Mouse (Mus musculus): Measurements from ENCODE around the gene Tmem248. TPM values are rescaled to one million over a fixed set of nuclear protein-coding genes. Genes with fewer than 3 reads are reported as not detected.

Gene Tmem248
- polyA plus RNA-seq (2014; fragmentation: Nextera tagmentation; extraction: Ambion mirVana) = 31.0 and 32.8 TPM in 2 replicates

- 88% methylated on average over 7 of the region's 7 CpGs for WGBS
- Histone ChIP-seq H3K9me3 (ENCODE audit: control insufficient read depth, low read length) (no peaks in the 10 kb centered on the region), H3K9ac (replicated peaks; ENCODE audit: low read depth, low read length) (no peak within 1 kb of the TSS), H3K4me3 (ENCODE audit: low read depth, low read length) (no peak within 1 kb of the TSS), H3K4me1 (ENCODE audit: control insufficient read depth, insufficient read depth, low read length) (peaks cover 7% of the 10 kb centered on the region; the same call in 1 of the 2 replicates), H3K36me3 (ENCODE audit: control insufficient read depth, insufficient read depth, low read length) (peaks cover 14% of the 10 kb centered on the region), H3K27ac (ENCODE audit: low read depth, low read length) (no peak within 1 kb of the TSS), H3K4me2 (ENCODE audit: low read depth, low read length) (no peak within 1 kb of the TSS), H3K27me3 (ENCODE audit: control insufficient read depth, insufficient read depth, low read length) (no peaks in the 10 kb centered on the region)
- ATAC-seq (ENCODE audit: low read depth) = no peak
Measured at GRCm38 (mm10) chr5:130216781-130217180, at the start of gene Tmem248. Gene Tmem248 (plus strand): TSS chr5:130217081.

- H3K36me3 ChIP-seq (ENCODE audit: control insufficient read depth, insufficient read depth, low read length) = no peaks in the 10 kb centered on the region
- H3K27me3 ChIP-seq (ENCODE audit: control insufficient read depth, insufficient read depth, low read length) = no peaks in the 10 kb centered on the region
- no peak overlapping the region for H3K4me3 ChIP-seq (ENCODE audit: low read depth, low read length)
- no peaks in the 10 kb centered on the region for H3K9me3 ChIP-seq (ENCODE audit: control insufficient read depth, low read length)
- no peak overlapping the region for H3K27ac ChIP-seq (ENCODE audit: low read depth, low read length)
- no peak overlapping the region for H3K9ac ChIP-seq (replicated peaks; ENCODE audit: low read depth, low read length)
- no peak overlapping the region for H3K4me2 ChIP-seq (ENCODE audit: low read depth, low read length)
- ATAC-seq (ENCODE audit: low read depth) = no peak
- WGBS = 83% methylated on average over 6 of the region's 6 CpGs
- H3K4me1 ChIP-seq (ENCODE audit: control insufficient read depth, insufficient read depth, low read length) = peaks cover 21% of the 10 kb centered on the region
Measured at GRCm38 (mm10) chr5:130169109-130169508, 47.8 kb upstream of the Tmem248 start.

GRCm38 (mm10) chr5:130170666-130171422 is 46.0 kb upstream of the Tmem248 start:
- peak; percentile 10; the same call in 1 of the 2 replicates for ATAC-seq (ENCODE audit: low read depth)
- peak overlapping the region; percentile 84 for H3K9ac ChIP-seq (replicated peaks; ENCODE audit: low read depth, low read length)
- no peaks in the 10 kb centered on the region for H3K9me3 ChIP-seq (ENCODE audit: control insufficient read depth, low read length)
- WGBS = 11% methylated on average over 6 of the region's 6 CpGs
- no peaks in the 10 kb centered on the region for H3K27me3 ChIP-seq (ENCODE audit: control insufficient read depth, insufficient read depth, low read length)
- H3K4me2 ChIP-seq (ENCODE audit: low read depth, low read length) = peak overlapping the region; percentile 85
- no peaks in the 10 kb centered on the region for H3K36me3 ChIP-seq (ENCODE audit: control insufficient read depth, insufficient read depth, low read length)
- peak overlapping the region; percentile 73 for H3K4me3 ChIP-seq (ENCODE audit: low read depth, low read length)
- H3K27ac ChIP-seq (ENCODE audit: low read depth, low read length) = peak overlapping the region; percentile 79
- H3K4me1 ChIP-seq (ENCODE audit: control insufficient read depth, insufficient read depth, low read length) = peaks cover 21% of the 10 kb centered on the region

- Histone ChIP-seq H3K27me3 (ENCODE audit: control insufficient read depth, insufficient read depth, low read length) (no peaks in the 10 kb centered on the region), H3K27ac (ENCODE audit: low read depth, low read length) (peak within 1 kb of the TSS; percentile 79), H3K9ac (replicated peaks; ENCODE audit: low read depth, low read length) (peak within 1 kb of the TSS; percentile 84), H3K36me3 (ENCODE audit: control insufficient read depth, insufficient read depth, low read length) (no peaks in the 10 kb centered on the region), H3K4me1 (ENCODE audit: control insufficient read depth, insufficient read depth, low read length) (peaks cover 21% of the 10 kb centered on the region), H3K4me2 (ENCODE audit: low read depth, low read length) (peak within 1 kb of the TSS; percentile 85), H3K9me3 (ENCODE audit: control insufficient read depth, low read length) (no peaks in the 10 kb centered on the region), H3K4me3 (ENCODE audit: low read depth, low read length) (peak within 1 kb of the TSS; percentile 73)
- ATAC-seq (ENCODE audit: low read depth) = peak; percentile 90
- under 1% methylated on average over 33 of the region's 62 CpGs for WGBS
Measured at GRCm38 (mm10) chr5:130171423-130171954, 45.4 kb upstream of the Tmem248 start, which contains the start of gene Rabgef1. Gene Rabgef1 (plus strand): TSS chr5:130171798.

- H3K27ac ChIP-seq (ENCODE audit: low read depth, low read length) = peak overlapping the region; percentile 79
- under 1% methylated on average over 32 of the region's 46 CpGs for WGBS
- peak overlapping the region; percentile 73 for H3K4me3 ChIP-seq (ENCODE audit: low read depth, low read length)
- H3K4me2 ChIP-seq (ENCODE audit: low read depth, low read length) = peak overlapping the region; percentile 82
- H3K9me3 ChIP-seq (ENCODE audit: control insufficient read depth, low read length) = no peaks in the 10 kb centered on the region
- peak overlapping the region; percentile 84 for H3K9ac ChIP-seq (replicated peaks; ENCODE audit: low read depth, low read length)
- peaks cover 21% of the 10 kb centered on the region for H3K4me1 ChIP-seq (ENCODE audit: control insufficient read depth, insufficient read depth, low read length)
- peak; percentile 84 for ATAC-seq (ENCODE audit: low read depth)
- no peaks in the 10 kb centered on the region for H3K27me3 ChIP-seq (ENCODE audit: control insufficient read depth, insufficient read depth, low read length)
- H3K36me3 ChIP-seq (ENCODE audit: control insufficient read depth, insufficient read depth, low read length) = no peaks in the 10 kb centered on the region
Measured at GRCm38 (mm10) chr5:130171956-130172601, 44.8 kb upstream of the Tmem248 start.

- peak overlapping the region; percentile 82 for H3K4me2 ChIP-seq (ENCODE audit: low read depth, low read length)
Measured at GRCm38 (mm10) chr5:130173012-130173411, 43.9 kb upstream of the Tmem248 start.

GRCm38 (mm10) chr5:130177871-130178270 is 39.0 kb upstream of the Tmem248 start:
- H3K36me3 ChIP-seq (ENCODE audit: control insufficient read depth, insufficient read depth, low read length) = no peaks in the 10 kb centered on the region
- H3K27me3 ChIP-seq (ENCODE audit: control insufficient read depth, insufficient read depth, low read length) = no peaks in the 10 kb centered on the region
- WGBS = 72% methylated on average over 4 of the region's 4 CpGs
- no peaks in the 10 kb centered on the region for H3K9me3 ChIP-seq (ENCODE audit: control insufficient read depth, low read length)
- ATAC-seq (ENCODE audit: low read depth) = no peak
- no peak overlapping the region for H3K4me2 ChIP-seq (ENCODE audit: low read depth, low read length)
- peaks cover 9% of the 10 kb centered on the region for H3K4me1 ChIP-seq (ENCODE audit: control insufficient read depth, insufficient read depth, low read length)
- H3K9ac ChIP-seq (replicated peaks; ENCODE audit: low read depth, low read length) = no peak overlapping the region
- H3K4me3 ChIP-seq (ENCODE audit: low read depth, low read length) = no peak overlapping the region
- no peak overlapping the region for H3K27ac ChIP-seq (ENCODE audit: low read depth, low read length)

More at GRCm38 (mm10) chr5:130173012-130173411, 43.9 kb upstream of the Tmem248 start:
- no peaks in the 10 kb centered on the region for H3K9me3 ChIP-seq (ENCODE audit: control insufficient read depth, low read length)
- no peak overlapping the region for H3K27ac ChIP-seq (ENCODE audit: low read depth, low read length)
- ATAC-seq (ENCODE audit: low read depth) = no peak
- H3K27me3 ChIP-seq (ENCODE audit: control insufficient read depth, insufficient read depth, low read length) = no peaks in the 10 kb centered on the region
- peaks cover 21% of the 10 kb centered on the region for H3K4me1 ChIP-seq (ENCODE audit: control insufficient read depth, insufficient read depth, low read length)
- no peaks in the 10 kb centered on the region for H3K36me3 ChIP-seq (ENCODE audit: control insufficient read depth, insufficient read depth, low read length)
- 96% methylated on average over 4 of the region's 4 CpGs for WGBS
- H3K4me3 ChIP-seq (ENCODE audit: low read depth, low read length) = no peak overlapping the region
- H3K9ac ChIP-seq (replicated peaks; ENCODE audit: low read depth, low read length) = no peak overlapping the region

- WGBS = 57% methylated on average over 7 of the region's 7 CpGs
- peak; percentile 65; the same call in 1 of the 2 replicates for ATAC-seq (ENCODE audit: low read depth)
- H3K27ac ChIP-seq (ENCODE audit: low read depth, low read length) = no peak overlapping the region
Measured at GRCm38 (mm10) chr5:130180362-130180761, 36.5 kb upstream of the Tmem248 start.

More at GRCm38 (mm10) chr5:130180362-130180761, 36.5 kb upstream of the Tmem248 start:
- H3K4me1 ChIP-seq (ENCODE audit: control insufficient read depth, insufficient read depth, low read length) = no peaks in the 10 kb centered on the region
- H3K36me3 ChIP-seq (ENCODE audit: control insufficient read depth, insufficient read depth, low read length) = no peaks in the 10 kb centered on the region
- no peak overlapping the region for H3K4me3 ChIP-seq (ENCODE audit: low read depth, low read length)
- H3K27me3 ChIP-seq (ENCODE audit: control insufficient read depth, insufficient read depth, low read length) = no peaks in the 10 kb centered on the region
- no peak overlapping the region for H3K4me2 ChIP-seq (ENCODE audit: low read depth, low read length)
- no peak overlapping the region for H3K9ac ChIP-seq (replicated peaks; ENCODE audit: low read depth, low read length)
- no peaks in the 10 kb centered on the region for H3K9me3 ChIP-seq (ENCODE audit: control insufficient read depth, low read length)
